Mouse (Mus musculus) kidney, adult 2 months (tissue): ENCODE results near the gene Nup153. TPM values are rescaled to one million over a fixed set of nuclear protein-coding genes. Genes with fewer than 3 reads are reported as not detected.

Experiments used
- DNase-seq: peaks from one replicate; pipeline ENCODE4 v3.0.0; 2021
- H3K27ac ChIP-seq: fragments of 200-500 bp; 2 replicates; pipeline ENCODE4 v1.5.1; 2012; ENCODE audit warnings: low read depth, low read length, control low read depth, inconsistent platforms; ENCODE audit not compliant: insufficient read depth
- H3K27me3 ChIP-seq: fragments of 200-500 bp; replicated peaks from 2 replicates; pipeline ENCODE4 v1.6.1; 2012; ENCODE audit warnings: mild to moderate bottlenecking, moderate library complexity, low read length, inconsistent platforms; ENCODE audit not compliant: control insufficient read depth, insufficient read depth
- H3K36me3 ChIP-seq: fragments of 200-500 bp; 2 replicates; pipeline ENCODE4 v1.6.1; 2012; ENCODE audit warnings: mild to moderate bottlenecking, moderate library complexity, low read length, inconsistent platforms; ENCODE audit not compliant: control insufficient read depth, insufficient read depth
- H3K4me1 ChIP-seq: fragments of 200-500 bp; 2 replicates; pipeline ENCODE4 v1.6.1; 2011; ENCODE audit warnings: low read length; ENCODE audit not compliant: control insufficient read depth, insufficient read depth
- H3K4me3 ChIP-seq: fragments of 200-500 bp; 2 replicates; pipeline ENCODE4 v1.5.1; 2011; ENCODE audit warnings: mild to moderate bottlenecking, low read depth, low read length, control low read depth; ENCODE audit not compliant: insufficient read depth
- CTCF ChIP-seq: fragments of 200-500 bp; conservative IDR thresholded peaks from 2 replicates; pipeline ENCODE4 v1.5.1; 2011; ENCODE audit warnings: low read depth, mild to moderate bottlenecking, control low read depth, low read length, moderate library complexity, mixed read lengths; ENCODE audit not compliant: insufficient read depth, insufficient read length
- POLR2A ChIP-seq: fragments of 200-500 bp; IDR thresholded peaks from one replicate; pipeline ENCODE4 v1.6.1; 2011; ENCODE audit warnings: low read depth, low read length, control low read depth
- WGBS: fragments of 180-500 bp; shearing (Covaris S2); methylation state at CpG from one replicate; pipeline ENCODE4 v1.1.7; 2018; 5-methylcytosine and 5-hydroxymethylcytosine counted together
- polyA plus RNA-seq: library from polyadenylated mRNA; depleted of rRNA; stranded (reverse); fragments of >200 nt; gene quantifications from 2 replicates; pipeline ENCODE4 v1.2.3, GENCODE M21; 2012

Nup153 gene
- polyA plus RNA-seq, 1 experiment, result 38.2 TPM

DNA sequence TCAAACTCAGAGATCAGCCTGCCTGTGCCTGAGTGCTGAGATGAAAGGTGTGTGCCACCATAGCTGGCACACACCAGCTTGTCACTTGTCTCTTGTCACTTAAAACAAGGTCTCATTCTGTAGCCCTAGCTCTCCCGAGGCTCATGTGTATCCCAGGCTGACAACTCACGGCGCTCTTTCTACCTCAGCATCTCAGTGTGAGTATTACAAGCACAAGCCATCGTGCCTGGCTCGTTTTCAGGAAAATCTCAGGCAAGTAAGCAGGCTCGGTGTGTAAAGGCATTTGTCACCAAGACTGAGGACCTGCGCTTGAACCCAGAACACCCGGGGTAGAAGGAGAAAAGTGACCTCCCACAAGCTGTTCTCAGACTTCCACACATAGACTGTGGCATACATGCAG, 16.1 kb upstream of the Nup153 start:
- Histone ChIP-seq H3K4me3 (no peak overlapping the region), H3K27me3 (no peaks in the 10 kb centered on the region), H3K4me1 (no peaks in the 10 kb centered on the region; the same call in 1 of the 2 replicates), H3K27ac (no peak overlapping the region), H3K36me3 (no peaks in the 10 kb centered on the region)
- no peak for DNase-seq
- 87% methylated on average over 8 of the region's 8 CpGs for WGBS
- TF ChIP-seq POLR2A (no peak), CTCF (no peak)

GRCm38 (mm10) chr13:46742367-46742766, 14.6 kb upstream of the Nup153 start:
- H3K27me3 ChIP-seq, result no peaks in the 10 kb centered on the region
- H3K4me1 ChIP-seq, result no peaks in the 10 kb centered on the region; the same call in 1 of the 2 replicates
- WGBS, result 67% methylated on average over 2 of the region's 2 CpGs
- no peak for DNase-seq
- no peaks in the 10 kb centered on the region for H3K36me3 ChIP-seq
- TF ChIP-seq POLR2A (no peak), CTCF (no peak)
- H3K27ac ChIP-seq, result no peak overlapping the region
- no peak overlapping the region for H3K4me3 ChIP-seq

DNA sequence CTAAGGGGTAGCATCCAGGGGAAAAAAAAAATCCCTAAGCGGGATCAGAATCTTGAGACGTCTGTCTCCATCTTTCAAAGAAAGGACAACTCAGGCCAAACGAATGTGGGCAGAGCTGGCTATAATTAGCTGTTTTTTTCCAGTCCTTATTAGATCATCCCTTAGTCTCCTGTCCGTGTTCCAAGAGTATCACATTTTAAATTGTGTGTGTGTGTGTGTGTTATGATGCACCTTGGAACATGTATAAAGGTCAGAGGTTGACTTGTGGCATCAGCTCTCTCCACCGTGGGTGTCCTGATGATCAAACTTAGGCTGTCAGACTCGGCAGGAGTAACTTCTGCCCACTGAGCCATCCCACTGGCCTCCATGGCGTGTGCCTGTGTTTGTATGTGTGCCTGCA, 11.7 kb upstream of the Nup153 start:
- Histone ChIP-seq H3K36me3 (no peaks in the 10 kb centered on the region), H3K27me3 (no peaks in the 10 kb centered on the region), H3K4me3 (no peak overlapping the region), H3K27ac (no peak overlapping the region), H3K4me1 (no peaks in the 10 kb centered on the region; the same call in 1 of the 2 replicates)
- DNase-seq, result no peak
- TF ChIP-seq POLR2A (no peak), CTCF (no peak)
- 77% methylated on average over 7 of the region's 7 CpGs for WGBS

- Histone ChIP-seq H3K27ac (no peak overlapping the region), H3K4me1 (no peaks in the 10 kb centered on the region; the same call in 1 of the 2 replicates), H3K27me3 (no peaks in the 10 kb centered on the region), H3K36me3 (no peaks in the 10 kb centered on the region), H3K4me3 (no peak overlapping the region)
- 69% methylated on average over 4 of the region's 4 CpGs for WGBS
- TF ChIP-seq CTCF, result no peak
- no peak for TF ChIP-seq POLR2A
- DNase-seq, result no peak
Measured at GRCm38 (mm10) chr13:46737482-46737881, 9.7 kb upstream of the Nup153 start.

- peak overlapping the region; percentile 71 for H3K27ac ChIP-seq
- peak; percentile 31 for DNase-seq
- H3K27me3 ChIP-seq, result no peaks in the 10 kb centered on the region
- H3K36me3 ChIP-seq, result no peaks in the 10 kb centered on the region
- H3K4me1 ChIP-seq, result no peaks in the 10 kb centered on the region; the same call in 1 of the 2 replicates
- no peak for TF ChIP-seq POLR2A
- TF ChIP-seq CTCF, result no peak
- WGBS, result 1% methylated on average over 12 of the region's 12 CpGs
- H3K4me3 ChIP-seq, result peak overlapping the region; percentile 48
Measured at GRCm38 (mm10) chr13:46736479-46736865, 8.7 kb upstream of the Nup153 start.

- peak overlapping the region; percentile 48 for H3K4me3 ChIP-seq
- no peaks in the 10 kb centered on the region; the same call in 1 of the 2 replicates for H3K4me1 ChIP-seq
- under 1% methylated on average over 20 of the region's 20 CpGs for WGBS
- H3K27ac ChIP-seq, result peak overlapping the region; percentile 71
- no peaks in the 10 kb centered on the region for H3K27me3 ChIP-seq
- TF ChIP-seq POLR2A (no peak), CTCF (no peak)
- no peaks in the 10 kb centered on the region for H3K36me3 ChIP-seq
- DNase-seq, result peak; percentile 69
Measured at GRCm38 (mm10) chr13:46735808-46736478, 8.2 kb upstream of the Nup153 start.

GRCm38 (mm10) chr13:46735219-46735807, 7.6 kb upstream of the Nup153 start:
- H3K27ac ChIP-seq, result peak overlapping the region; percentile 71
- peak; percentile 11 for DNase-seq
- WGBS, result 33% methylated on average over 11 of the region's 11 CpGs
- no peaks in the 10 kb centered on the region for H3K27me3 ChIP-seq
- no peaks in the 10 kb centered on the region for H3K36me3 ChIP-seq
- TF ChIP-seq POLR2A (no peak), CTCF (no peak)
- peak overlapping the region; percentile 48 for H3K4me3 ChIP-seq
- H3K4me1 ChIP-seq, result no peaks in the 10 kb centered on the region; the same call in 1 of the 2 replicates
